Mouse (Mus musculus): ENCODE data around the gene Cdh26.

The Cdh26 gene

GRCm38 (mm10) chr2:178519321-178519720, 89.0 kb downstream of the Cdh26 start:
- Histone ChIP-seq H3K36me3 (ENCODE audit: insufficient read depth, low read length) (no peaks in the 10 kb centered on the region), H3K9me3 (ENCODE audit: low read length) (no peaks in the 10 kb centered on the region)
- no peak for TF ChIP-seq CTCF (conservative IDR thresholded peaks at IDR 0.05; ENCODE audit: low read length)
- no peak for TF ChIP-seq POU5F1 (IDR thresholded peaks at IDR 0.05; ENCODE audit: borderline replicate concordance, low read length)
- TF ChIP-seq NANOG (IDR thresholded peaks at IDR 0.05; ENCODE audit: borderline replicate concordance, low read length), result no peak

DNA sequence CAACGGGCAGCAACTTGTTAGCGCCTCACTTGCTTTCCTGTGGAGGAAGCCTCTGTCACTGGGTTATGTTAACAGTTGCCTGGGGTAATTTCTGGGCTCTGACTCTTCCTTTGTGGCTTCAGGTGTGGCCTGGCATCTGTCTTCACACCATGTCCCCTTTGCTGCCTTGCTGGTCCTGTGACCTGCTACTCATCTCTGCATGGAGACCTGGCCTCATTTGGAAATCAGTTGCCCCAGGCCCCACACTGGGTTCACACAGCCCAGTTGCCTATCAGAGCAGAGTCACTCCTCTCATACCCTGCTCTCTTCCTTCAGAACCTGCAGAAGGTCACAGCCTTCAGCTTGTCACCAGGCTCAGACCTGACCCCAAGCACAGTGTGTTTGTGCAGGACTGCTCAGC, 89.9 kb downstream of the Cdh26 start:
- Histone ChIP-seq H3K36me3 (ENCODE audit: insufficient read depth, low read length) (no peaks in the 10 kb centered on the region), H3K4me1 (replicated peaks; ENCODE audit: low read depth, low read length) (no peaks in the 10 kb centered on the region), H3K27me3 (ENCODE audit: insufficient read depth, low read length) (peaks cover 9% of the 10 kb centered on the region; the same call in 1 of the 2 replicates), H3K9me3 (ENCODE audit: low read length) (peaks cover 4% of the 10 kb centered on the region; the same call in 1 of the 2 replicates), H3K4me3 (replicated peaks; ENCODE audit: low read length) (no peak overlapping the region)
- TF ChIP-seq POU5F1 (IDR thresholded peaks at IDR 0.05; ENCODE audit: borderline replicate concordance, low read length), result no peak
- TF ChIP-seq NANOG (IDR thresholded peaks at IDR 0.05; ENCODE audit: borderline replicate concordance, low read length), result no peak
- no peak for TF ChIP-seq CTCF (conservative IDR thresholded peaks at IDR 0.05; ENCODE audit: low read length)

More at GRCm38 (mm10) chr2:178519321-178519720, 89.0 kb downstream of the Cdh26 start:
- Histone ChIP-seq H3K27me3 (ENCODE audit: insufficient read depth, low read length) (peaks cover 15% of the 10 kb centered on the region), H3K4me3 (replicated peaks; ENCODE audit: low read length) (no peak overlapping the region), H3K4me1 (replicated peaks; ENCODE audit: low read depth, low read length) (peaks cover 2% of the 10 kb centered on the region; the same call in 1 of the 2 replicates)

DNA sequence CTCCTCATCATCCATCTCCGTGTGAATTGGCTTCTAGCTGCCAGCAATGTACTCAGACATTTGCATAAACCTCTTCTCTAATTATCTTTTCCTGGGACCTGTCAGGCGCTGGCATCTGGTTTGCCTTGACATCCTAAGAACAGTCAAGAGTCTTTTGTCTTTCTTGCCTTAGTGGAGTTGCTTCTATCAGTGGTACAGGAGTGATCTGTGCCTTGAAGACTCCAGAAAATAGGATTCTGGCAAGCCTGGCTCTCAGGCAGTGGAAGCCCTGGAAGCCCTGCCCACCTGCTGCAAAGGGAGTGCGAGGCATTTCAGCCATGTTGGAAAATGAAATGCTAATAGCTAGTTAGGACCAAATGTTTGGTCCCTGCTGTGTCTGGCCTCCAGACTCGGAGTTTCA, 92.0 kb downstream of the Cdh26 start:
- Histone ChIP-seq H3K27me3 (ENCODE audit: insufficient read depth, low read length) (peaks cover 6% of the 10 kb centered on the region; the same call in 1 of the 2 replicates), H3K9me3 (ENCODE audit: low read length) (peaks cover 6% of the 10 kb centered on the region; the same call in 1 of the 2 replicates), H3K4me1 (replicated peaks; ENCODE audit: low read depth, low read length) (no peaks in the 10 kb centered on the region), H3K4me3 (replicated peaks; ENCODE audit: low read length) (no peak overlapping the region), H3K36me3 (ENCODE audit: insufficient read depth, low read length) (no peaks in the 10 kb centered on the region)
- TF ChIP-seq NANOG (IDR thresholded peaks at IDR 0.05; ENCODE audit: borderline replicate concordance, low read length), result no peak
- no peak for TF ChIP-seq POU5F1 (IDR thresholded peaks at IDR 0.05; ENCODE audit: borderline replicate concordance, low read length)
- TF ChIP-seq CTCF (conservative IDR thresholded peaks at IDR 0.05; ENCODE audit: low read length), result no peak

- H3K4me1 ChIP-seq (replicated peaks; ENCODE audit: low read depth, low read length), result no peaks in the 10 kb centered on the region
- H3K27me3 ChIP-seq (ENCODE audit: insufficient read depth, low read length), result peaks cover 6% of the 10 kb centered on the region; the same call in 1 of the 2 replicates
- TF ChIP-seq POU5F1 (IDR thresholded peaks at IDR 0.05; ENCODE audit: borderline replicate concordance, low read length) (no peak), NANOG (IDR thresholded peaks at IDR 0.05; ENCODE audit: borderline replicate concordance, low read length) (no peak), CTCF (conservative IDR thresholded peaks at IDR 0.05; ENCODE audit: low read length) (no peak)
- no peaks in the 10 kb centered on the region for H3K36me3 ChIP-seq (ENCODE audit: insufficient read depth, low read length)
- H3K4me3 ChIP-seq (replicated peaks; ENCODE audit: low read length), result no peak overlapping the region
- peaks cover 6% of the 10 kb centered on the region; the same call in 1 of the 2 replicates for H3K9me3 ChIP-seq (ENCODE audit: low read length)
Measured at GRCm38 (mm10) chr2:178522786-178523185, 92.5 kb downstream of the Cdh26 start.

DNA sequence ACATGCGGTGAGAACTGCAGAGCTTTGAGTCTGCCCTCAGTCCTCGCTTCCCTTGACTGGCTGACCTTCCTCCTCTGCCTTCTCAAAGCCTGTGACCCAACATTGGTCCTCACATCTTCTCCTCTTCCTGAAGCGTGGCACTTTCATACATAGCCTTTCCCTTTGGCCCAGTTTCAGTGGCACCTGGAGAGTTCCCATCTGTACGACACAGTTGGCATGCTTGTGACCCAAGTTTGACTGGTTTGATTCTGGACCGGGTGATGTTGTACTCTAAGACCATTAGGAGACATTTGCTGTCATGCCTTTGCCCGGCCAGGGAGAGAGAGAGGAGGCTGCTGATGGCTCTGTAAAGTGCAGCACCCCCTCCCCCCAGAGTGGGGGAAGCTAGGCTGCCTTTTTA, 96.4 kb downstream of the Cdh26 start:
- TF ChIP-seq CTCF (conservative IDR thresholded peaks at IDR 0.05; ENCODE audit: low read length) (no peak), POU5F1 (IDR thresholded peaks at IDR 0.05; ENCODE audit: borderline replicate concordance, low read length) (no peak), NANOG (IDR thresholded peaks at IDR 0.05; ENCODE audit: borderline replicate concordance, low read length) (no peak)
- Histone ChIP-seq H3K4me1 (replicated peaks; ENCODE audit: low read depth, low read length) (peaks cover 13% of the 10 kb centered on the region), H3K9me3 (ENCODE audit: low read length) (peaks cover 6% of the 10 kb centered on the region; the same call in 1 of the 2 replicates), H3K4me3 (replicated peaks; ENCODE audit: low read length) (no peak overlapping the region), H3K27me3 (ENCODE audit: insufficient read depth, low read length) (peaks cover 9% of the 10 kb centered on the region; the same call in 1 of the 2 replicates), H3K36me3 (ENCODE audit: insufficient read depth, low read length) (no peaks in the 10 kb centered on the region)

DNA sequence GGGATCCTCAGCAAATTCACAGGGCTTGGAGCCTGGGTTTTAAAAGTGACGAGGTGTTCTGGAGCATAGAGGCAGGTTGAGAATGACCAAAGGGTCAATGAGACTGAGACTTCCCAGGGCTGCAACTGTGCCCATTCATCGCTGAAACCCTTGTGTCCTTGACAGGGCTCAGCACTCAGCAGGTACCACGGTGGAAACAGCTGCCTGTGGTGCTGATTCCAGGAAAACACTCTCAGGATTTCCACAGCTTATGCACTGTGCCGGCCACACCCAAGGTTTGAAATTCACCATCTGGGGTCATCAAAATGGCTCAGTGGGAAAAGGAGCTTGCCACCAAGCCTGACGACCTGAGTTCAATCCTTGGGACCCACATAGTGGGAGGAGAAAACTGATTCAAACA, 100.9 kb downstream of the Cdh26 start:
- TF ChIP-seq POU5F1 (IDR thresholded peaks at IDR 0.05; ENCODE audit: borderline replicate concordance, low read length), result no peak
- TF ChIP-seq NANOG (IDR thresholded peaks at IDR 0.05; ENCODE audit: borderline replicate concordance, low read length), result no peak
- no peak for TF ChIP-seq CTCF (conservative IDR thresholded peaks at IDR 0.05; ENCODE audit: low read length)
- no peaks in the 10 kb centered on the region for H3K36me3 ChIP-seq (ENCODE audit: insufficient read depth, low read length)
- no peak overlapping the region for H3K4me3 ChIP-seq (replicated peaks; ENCODE audit: low read length)

DNA sequence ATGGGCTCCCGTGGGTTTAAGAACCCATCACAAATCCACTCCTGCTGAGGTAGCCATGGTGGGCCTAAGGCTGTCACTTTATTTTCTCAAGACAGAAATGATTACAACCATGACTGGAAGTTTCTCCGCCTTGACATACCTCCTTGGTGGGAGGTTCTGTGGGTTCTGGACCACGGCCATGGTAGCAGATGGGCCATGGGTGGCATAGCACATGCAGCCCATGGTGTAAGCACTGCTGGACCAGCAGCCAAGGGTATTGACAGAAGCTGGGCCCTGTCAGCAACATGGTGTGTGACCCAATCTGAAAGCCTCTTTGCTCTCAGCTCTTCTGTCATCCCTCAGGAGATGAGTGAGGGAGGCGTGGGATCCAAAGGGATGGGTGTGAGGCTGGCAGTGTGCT, 106.2 kb downstream of the Cdh26 start:
- H3K36me3 ChIP-seq (ENCODE audit: insufficient read depth, low read length), result no peaks in the 10 kb centered on the region
- H3K9me3 ChIP-seq (ENCODE audit: low read length), result no peaks in the 10 kb centered on the region
- no peak for TF ChIP-seq CTCF (conservative IDR thresholded peaks at IDR 0.05; ENCODE audit: low read length)
- H3K27me3 ChIP-seq (ENCODE audit: insufficient read depth, low read length), result 0 out of 2 replicates have a peak, but pooled peaks cover 3% of the 10 kb centered on the region
- peaks cover 4% of the 10 kb centered on the region for H3K4me1 ChIP-seq (replicated peaks; ENCODE audit: low read depth, low read length)
- H3K4me3 ChIP-seq (replicated peaks; ENCODE audit: low read length), result no peak overlapping the region

More for the DNA sequence above, 100.9 kb downstream of the Cdh26 start:
- Histone ChIP-seq H3K27me3 (ENCODE audit: insufficient read depth, low read length) (0 out of 2 replicates have a peak, but pooled peaks cover 3% of the 10 kb centered on the region), H3K4me1 (replicated peaks; ENCODE audit: low read depth, low read length) (peaks cover 16% of the 10 kb centered on the region), H3K9me3 (ENCODE audit: low read length) (no peaks in the 10 kb centered on the region)
